Mouse (Mus musculus) frontal cortex, postnatal 14 days (tissue): ENCODE measurements around the gene Smyd3.
"Not testable (repeated sequence)": the region's sequence is repeated elsewhere in the genome, so short reads cannot be mapped to it uniquely, and the experiment has no call there.

Source experiments
- DNase-seq, 2 experiments: peaks; one replicate each; pipeline ENCODE4 v3.0.0; 2022; ENCODE audit warnings: low spot score in 2 of 2

Gene Smyd3

DNA sequence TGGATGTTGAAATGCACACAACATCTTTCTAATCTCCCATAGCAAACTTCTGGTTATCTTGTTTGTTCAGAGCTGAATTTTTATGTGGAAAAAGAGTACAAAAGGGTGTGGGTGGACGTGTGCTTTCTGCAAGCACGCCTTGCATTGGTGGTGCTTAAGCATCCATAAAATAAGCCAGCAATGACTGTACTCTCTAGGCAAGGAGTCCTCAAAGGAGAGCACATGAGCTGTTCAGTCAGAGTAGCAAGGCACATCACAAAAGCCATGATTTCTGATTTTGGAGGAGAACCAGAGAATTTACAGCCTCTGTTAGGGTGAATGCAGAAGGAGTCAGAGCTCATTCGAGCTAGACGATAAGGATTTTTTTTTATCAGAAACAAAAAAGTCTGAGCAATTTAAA, 343.6 kb downstream of the Smyd3 start:
- DNase-seq, result no peak

DNA sequence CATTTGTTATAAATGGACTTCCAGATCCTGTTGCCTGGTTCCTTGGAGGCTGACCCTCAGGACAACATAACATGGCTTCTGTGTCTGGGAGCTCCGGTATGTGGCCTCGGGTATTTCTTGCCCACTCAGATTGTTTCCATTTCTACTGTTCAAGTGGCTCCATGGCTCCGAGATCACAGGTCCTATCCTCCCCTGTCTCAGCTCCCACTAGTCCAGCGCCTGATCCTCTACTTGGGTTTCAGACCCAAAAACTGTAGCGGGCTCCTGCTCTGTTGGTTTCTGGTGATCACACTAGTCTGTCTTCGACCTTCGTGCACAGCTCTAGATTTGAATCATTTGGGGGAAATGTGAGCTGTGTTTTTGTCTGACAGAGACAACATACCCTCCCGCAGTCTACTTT, 347.3 kb downstream of the Smyd3 start:
- no peak for DNase-seq

DNA sequence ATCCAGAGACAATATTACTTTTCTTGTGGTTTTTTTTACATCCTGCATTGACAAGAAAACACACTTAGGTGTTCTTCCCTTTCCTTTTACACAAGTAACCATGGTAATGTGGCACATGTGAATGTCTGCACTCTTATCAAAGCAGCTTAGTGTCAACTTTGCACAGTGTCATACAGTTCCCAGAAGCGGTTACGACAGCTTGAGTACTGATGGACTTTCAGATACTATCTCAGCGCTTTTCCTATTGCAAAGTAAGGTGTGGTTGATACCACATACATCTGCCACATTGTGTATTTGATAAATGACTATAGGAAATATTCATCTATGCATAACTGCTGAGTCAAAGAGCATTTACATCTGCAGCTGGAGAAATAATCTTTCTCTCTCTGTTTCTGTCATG, 348.1 kb downstream of the Smyd3 start:
- no peak for DNase-seq

DNA sequence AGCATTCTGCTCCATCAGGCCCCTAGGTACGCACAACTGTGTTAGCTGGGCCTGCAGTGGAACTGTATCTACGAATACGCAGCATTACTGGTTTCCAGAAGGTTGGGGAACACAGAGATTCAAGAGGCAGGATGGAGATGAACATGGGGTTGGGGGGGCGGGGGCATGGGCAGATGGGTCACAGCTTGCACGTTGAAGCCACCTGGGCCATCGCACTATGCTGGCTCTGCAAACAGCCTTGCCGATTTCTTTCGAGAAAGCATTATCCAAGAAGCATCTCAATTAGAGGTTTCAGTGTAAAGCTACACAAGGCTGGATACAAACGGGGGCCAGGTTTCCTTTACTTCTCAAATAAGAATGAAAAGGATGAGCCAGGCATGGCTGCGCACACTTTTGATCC, 348.7 kb downstream of the Smyd3 start:
- no peak for DNase-seq

DNA sequence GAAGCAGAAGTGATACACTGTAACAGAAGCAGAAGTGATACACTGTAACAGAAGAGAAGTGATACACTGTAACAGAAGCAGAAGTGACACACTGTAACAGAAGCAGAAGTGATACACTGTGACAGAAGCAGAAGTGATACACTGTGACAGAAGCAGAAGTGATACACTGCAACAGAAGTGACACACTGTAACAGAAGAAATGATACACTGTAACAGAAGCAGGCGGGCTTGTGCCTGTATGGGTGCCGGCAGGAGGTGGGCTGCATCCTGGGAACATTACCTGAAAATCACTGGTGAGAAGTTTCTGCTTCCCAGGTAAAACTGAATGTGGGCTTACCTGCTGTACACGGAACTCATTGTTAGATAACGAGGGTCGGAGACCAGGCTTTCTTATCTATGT, 353.6 kb downstream of the Smyd3 start:
- not testable (repeated sequence) for DNase-seq

DNA sequence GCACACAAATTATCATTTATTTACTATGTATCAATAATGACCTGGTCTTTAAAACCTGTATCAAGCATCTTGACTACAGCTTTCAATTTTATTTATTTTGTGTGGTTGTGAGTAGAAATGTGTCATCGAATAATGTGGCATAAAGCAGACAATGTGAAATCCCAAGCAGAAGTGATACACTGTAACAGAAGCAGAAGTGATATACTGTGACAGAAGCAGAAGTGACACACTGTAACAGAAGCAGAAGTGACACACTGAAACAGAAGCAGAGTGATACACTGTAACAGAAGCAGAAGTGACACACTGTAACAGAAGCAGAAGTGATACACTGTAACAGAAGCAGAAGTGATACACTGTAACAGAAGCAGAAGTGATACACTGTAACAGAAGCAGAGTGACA, 355.1 kb downstream of the Smyd3 start:
- DNase-seq, result not testable (repeated sequence)

DNA sequence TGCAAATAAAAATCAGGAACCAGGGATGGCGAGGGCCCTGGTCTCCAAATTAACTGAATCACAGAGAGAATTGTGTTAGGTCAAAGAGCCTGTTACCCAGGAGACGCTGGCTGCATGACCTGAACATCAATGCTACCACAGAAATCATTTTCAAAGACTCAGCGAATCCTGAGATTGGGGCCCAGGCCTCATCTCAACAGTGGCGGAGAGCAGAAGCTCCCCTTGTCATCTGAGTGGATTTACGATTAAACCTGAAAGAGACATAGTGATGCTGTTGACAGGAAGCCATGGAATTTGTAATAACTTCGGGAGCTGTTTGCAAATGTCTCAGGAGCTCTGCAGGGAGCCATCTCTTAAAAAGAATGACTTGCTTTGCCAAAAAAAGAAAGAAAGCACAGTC, 355.9 kb downstream of the Smyd3 start:
- DNase-seq, result no peak

DNA sequence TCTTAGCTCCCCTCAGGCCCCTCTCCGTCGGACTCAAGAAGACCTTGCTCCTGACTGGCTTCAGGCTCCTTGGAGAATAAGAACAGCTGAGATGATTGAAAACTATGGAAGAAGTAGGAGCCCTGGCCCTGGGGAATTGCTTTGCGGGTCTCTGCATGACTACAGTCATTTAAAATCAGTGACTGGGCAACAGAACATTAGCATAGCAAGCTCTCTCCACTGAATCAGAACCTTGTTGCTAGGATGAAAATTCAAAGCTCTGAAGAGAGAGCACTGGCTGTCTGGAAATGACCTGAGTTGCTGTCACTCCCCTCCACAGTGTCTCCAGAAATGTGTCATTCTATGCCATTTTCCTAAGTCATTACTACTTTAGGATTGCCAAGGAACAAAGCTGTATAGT, 357.1 kb downstream of the Smyd3 start:
- no peak for DNase-seq

DNA sequence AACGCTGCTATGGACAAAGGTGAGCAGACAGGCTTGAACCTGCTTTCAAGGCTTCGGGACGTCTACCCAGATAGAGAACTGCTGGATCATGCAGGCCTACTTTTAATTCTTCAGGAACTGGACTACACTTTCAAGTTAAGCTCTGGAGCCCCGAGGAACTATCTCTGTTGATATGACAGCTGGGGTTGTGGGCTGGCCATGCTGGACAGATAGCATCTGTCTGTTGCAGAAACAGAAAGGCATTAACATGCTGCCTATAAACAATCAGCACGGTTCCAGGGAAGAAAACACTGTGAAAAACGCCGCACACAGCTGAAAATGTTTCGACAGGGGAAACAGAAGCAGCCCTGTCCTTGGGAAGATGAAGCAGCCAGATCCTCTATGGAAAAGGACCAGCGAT, 365.5 kb downstream of the Smyd3 start:
- no peak for DNase-seq

- DNase-seq, result no peak
Observed at GRCm38 (mm10) chr1:179151275-179151674, 366.6 kb downstream of the Smyd3 start.

DNA sequence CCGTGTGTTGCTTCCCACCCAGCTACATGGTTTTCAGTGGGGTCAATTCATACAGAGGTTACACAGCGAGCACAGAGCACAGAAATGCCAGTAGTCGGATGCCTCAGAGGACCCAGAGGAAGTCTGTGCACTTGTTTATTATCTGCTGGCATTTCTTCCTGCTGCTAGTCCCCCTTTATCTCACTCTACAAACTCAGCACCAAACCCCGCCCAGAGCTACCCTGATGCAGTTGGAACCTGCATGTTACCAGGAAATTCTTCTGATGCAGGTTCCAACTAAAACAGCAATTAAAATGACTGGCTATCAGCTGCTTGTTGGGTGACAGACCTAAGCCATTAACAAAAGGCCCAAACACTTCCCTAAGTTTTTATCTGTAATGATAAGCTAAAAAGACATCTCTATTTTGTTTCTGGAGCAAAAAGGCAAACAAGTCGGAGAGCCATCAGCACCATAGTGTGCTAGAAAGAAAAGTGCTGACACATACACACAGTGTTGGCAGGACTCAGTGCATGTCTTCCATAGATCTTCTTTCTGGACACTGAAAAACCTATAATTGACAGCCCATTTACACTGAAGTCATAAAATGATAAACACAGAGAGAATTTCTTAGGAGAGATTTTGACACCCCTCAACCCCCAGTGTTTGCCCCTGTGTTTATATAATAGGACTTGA, 368.2 kb downstream of the Smyd3 start:
- DNase-seq, result no peak

GRCm38 (mm10) chr1:179146730-179147167, 371.1 kb downstream of the Smyd3 start:
- no peak for DNase-seq

- no peak for DNase-seq
Observed at GRCm38 (mm10) chr1:179143154-179143832, 374.5 kb downstream of the Smyd3 start.

- no peak for DNase-seq
Observed at GRCm38 (mm10) chr1:179142177-179142576, 375.7 kb downstream of the Smyd3 start.

DNA sequence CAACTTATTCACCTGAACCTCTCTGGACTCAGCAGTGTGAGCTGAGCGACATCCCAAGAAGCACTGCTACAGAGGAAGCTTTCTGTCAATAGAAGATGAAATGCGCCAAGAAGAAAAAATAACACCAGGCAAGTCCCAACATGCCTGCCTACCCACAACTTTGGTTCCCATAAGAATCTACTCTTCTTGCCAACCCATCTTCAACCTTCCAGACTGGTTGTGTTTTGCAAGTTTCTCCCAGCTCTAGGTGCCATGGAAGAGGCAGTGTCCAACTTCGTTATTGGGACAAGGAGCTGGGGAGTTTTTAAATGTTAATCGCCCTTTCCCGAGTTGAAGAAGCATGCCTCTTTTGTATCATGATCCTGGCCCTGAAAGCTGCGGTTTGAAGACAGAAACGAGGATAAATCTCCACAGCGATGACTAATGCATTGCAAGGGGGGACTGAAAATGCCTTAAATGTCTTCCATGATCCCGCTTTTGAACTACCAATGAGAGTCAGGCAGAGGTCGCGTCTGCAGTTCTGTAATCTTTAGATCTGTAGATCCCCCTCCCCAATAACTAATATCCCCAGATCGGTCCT, 376.7 kb downstream of the Smyd3 start:
- no peak for DNase-seq

- DNase-seq, result no peak
Observed at GRCm38 (mm10) chr1:179137145-179137477, 380.7 kb downstream of the Smyd3 start.

DNA sequence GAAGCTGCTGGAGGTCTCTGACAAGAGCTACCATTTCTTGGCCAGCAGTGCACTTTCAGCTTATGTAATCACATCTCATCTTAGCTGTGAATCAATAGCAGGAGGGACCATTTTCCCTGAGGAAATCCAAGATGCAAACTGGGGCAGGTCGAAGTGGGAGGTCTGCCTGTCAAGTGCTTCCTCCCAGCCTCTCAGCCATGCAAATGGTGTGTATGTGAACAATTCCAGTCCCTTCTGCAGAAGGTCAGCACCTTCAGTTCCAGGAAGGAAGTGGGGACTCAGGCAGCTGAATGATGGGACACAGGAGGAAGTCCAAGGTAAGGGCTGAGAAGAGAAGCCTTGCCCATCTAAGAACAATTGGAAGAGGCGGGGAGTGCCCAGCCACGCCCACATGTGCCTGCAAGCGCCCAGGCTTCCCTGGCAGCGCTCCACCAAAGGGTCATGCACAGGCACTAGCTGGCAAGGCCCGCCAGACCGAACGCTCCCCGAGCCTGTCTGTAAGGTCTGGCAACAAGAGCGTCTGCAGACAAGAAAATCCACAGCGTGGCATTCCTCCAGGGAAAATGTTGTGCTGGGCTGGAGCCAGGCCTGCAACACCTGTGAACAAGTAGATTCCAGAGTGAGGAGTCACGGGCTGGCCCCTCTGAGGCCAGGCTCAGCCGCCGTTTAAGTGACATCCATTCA, 381.2 kb downstream of the Smyd3 start:
- DNase-seq, result no peak

DNA sequence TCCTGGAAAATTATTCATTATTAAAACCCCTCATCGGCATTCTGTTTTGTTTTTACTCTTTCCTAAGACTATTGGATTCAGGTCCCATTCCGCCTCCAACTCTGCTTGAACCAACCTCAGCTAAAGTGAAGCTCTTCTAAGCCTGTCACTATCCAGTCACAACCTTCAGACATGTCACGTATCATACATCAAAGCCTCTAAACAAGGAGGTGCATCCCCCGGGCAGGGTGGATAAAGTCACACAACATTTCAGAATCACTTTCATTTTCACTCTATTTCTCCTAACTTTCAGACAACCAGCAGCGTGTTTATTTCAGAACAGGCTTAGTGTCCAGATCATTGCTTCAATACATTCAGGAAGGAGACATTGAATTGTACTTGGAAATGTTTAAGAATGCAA, 387.8 kb downstream of the Smyd3 start:
- DNase-seq, result no peak

DNA sequence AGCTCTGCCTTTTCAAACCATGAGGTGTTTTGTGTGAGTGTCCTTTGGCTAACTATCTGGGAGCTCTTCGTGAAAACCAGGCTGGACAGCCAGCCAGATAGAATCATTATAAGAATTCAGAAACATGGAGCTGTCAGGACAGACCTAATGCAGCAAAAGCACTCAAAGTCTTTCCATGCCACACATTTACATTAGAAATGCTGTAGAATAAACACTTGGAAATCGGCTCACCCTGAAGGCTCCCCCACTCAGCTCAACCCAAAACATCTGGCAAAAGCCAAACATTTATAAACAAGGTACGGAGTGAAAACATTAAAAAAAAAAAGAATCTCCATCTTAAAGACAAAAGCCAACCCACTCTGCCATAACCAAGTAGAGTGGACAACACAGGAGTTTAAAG, 391.6 kb downstream of the Smyd3 start:
- DNase-seq, result no peak

DNA sequence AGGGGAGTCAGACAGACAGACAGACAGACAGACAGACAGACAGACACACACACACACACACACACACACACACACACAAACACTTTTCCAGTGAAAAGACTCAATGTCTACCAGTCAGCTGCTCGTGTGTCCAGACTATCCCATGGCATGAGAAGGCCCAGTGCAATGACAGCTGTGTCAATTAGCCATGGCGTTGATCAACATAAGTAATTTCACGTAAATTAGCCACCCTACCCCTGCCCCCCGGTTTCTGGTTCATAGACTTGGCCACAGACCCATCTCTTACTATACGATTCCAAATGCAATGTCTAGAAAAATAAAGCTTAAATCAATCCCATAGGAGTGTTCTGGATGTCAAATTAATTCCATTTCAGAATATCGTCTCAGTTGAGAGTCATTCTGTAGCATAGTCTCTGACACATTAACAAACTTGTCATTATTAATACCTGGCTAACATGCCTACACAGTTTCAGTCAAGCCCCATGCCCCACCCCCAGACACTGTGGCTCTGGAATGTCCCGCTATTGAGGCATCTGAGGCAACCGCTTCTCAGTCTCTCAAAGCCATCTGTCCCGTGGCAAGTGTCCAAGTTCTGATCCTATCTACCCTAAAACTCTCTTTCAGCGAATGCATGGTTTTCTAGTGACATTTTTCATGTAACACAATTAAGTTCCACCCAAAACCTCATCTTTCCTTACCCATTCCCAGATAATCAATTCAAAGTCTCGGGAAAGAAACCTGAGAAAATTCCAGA, 395.2 kb downstream of the Smyd3 start:
- DNase-seq, result no peak

- DNase-seq, result no peak
Observed at GRCm38 (mm10) chr1:179120217-179120966, 397.4 kb downstream of the Smyd3 start.
